Mouse (Mus musculus) gastrocnemius, postnatal 4 days (tissue): Measurements from ENCODE around the gene Apoc1. TPM values are rescaled to one million over a fixed set of nuclear protein-coding genes. Genes with fewer than 3 reads are reported as not detected.

Experiments used
- DNase-seq, 2 experiments: peaks; one replicate each; pipeline ENCODE4 v3.0.0; 2021 to 2022; ENCODE audit warnings: low spot score in 2 of 2, mixed read lengths in 2 of 2
- total RNA-seq, 2 experiments: library from RNA; stranded (reverse); gene quantifications; 2 replicates each; pipeline ENCODE4 v1.2.3; 2021

Gene Apoc1
- total RNA-seq, 2 experiments from 2014 or later, result 1.7 to 14.7 TPM

DNA sequence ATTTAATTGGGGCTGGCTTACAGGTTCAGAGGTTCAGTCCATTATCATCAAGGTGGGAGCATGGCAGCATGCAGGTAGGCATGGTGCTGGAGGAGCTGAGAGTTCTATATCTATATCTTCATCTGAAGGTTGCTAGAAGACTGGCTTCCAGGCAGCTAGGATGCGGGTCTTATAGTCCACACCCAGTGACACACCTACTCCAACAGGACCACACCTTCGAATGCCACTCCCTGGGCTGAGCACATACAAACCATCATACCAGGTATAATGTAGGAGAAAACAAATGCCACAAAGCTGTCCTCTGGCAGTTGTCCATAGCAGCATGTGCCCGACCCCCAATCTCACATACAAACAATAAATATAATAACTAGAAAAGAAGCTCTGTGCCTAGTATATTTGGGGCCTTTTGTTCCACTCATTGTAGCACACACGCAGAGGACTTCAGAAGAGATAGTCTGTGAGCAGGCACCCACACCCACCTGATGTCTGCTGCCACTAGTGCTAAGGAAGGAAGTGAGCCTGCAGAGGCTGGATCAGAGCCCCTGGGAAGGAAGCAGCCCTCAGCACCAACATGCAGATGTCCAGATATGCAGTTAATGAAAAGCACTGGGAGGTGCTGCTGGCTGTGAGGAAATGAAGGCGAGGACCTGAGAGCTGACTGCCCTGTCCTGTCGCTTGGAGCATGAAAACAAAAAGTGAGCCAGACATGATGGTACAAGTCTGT is 41.2 kb downstream of the Apoc1 start:
- no peak for DNase-seq

DNA sequence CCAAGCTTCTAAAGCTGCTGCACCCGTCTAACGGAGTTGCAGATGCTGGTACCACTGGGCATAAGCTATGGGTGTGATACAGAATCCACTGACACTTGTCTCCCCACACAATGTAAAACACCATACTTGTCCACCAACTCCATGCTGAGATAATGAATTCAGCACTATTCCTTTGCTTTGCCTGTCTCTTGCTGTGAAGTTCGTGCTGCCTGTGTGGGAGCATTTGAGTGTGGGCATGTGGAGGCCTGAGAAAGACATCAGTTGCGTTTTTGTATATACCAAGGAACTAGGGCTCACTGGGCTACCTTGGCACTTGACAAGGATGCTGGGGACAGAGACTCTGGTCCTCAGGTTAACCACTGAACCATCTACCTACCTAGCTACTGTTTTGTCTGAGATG is 51.2 kb downstream of the Apoc1 start:
- DNase-seq, result no peak

Other genes with a start within 250 kb of the Apoc1 start
- gene Mark4, start 233.8 kb downstream of the Apoc1 start, total RNA-seq, result 10 to 100 TPM; 18.9 to 20.5 TPM
- under 1 TPM; 0.65 to 0.83 TPM for gene Exoc3l2, start 229.3 kb downstream of the Apoc1 start, total RNA-seq
- gene Bloc1s3, start 184.3 kb downstream of the Apoc1 start, total RNA-seq, result 1 to 10 TPM; 1.9 to 2.3 TPM
- gene Trappc6a, start 184.3 kb downstream of the Apoc1 start, total RNA-seq, result 10 to 100 TPM; 27.3 to 30.6 TPM
- under 1 TPM; 0.10 to 0.12 TPM for gene Nkpd1, start 174.8 kb downstream of the Apoc1 start, total RNA-seq
- 10 to 100 TPM; 44.7 to 46.6 TPM for gene Ppp1r37, start 129.6 kb downstream of the Apoc1 start, total RNA-seq
- under 1 TPM in 1 of 2 experiments, not detected in 1; 0.17 TPM for gene Zfp296, start 115.4 kb downstream of the Apoc1 start, total RNA-seq
- 10 to 100 TPM; 52.3 to 56.4 TPM for gene Gemin7, start 115.1 kb downstream of the Apoc1 start, total RNA-seq
- gene Clasrp, start 88.2 kb downstream of the Apoc1 start, total RNA-seq, result 10 to 100 TPM; 29.9 to 32.8 TPM
- gene Relb, start 63.2 kb downstream of the Apoc1 start, total RNA-seq, result 10 to 100 TPM; 10.4 to 10.7 TPM
- 10 to 100 TPM; 51.9 to 62.0 TPM for gene Clptm1, start 27.6 kb downstream of the Apoc1 start, total RNA-seq
- gene Apoc2, start 14.7 kb downstream of the Apoc1 start, total RNA-seq, result 1 to 10 TPM in 1 of 2 experiments, under 1 TPM in 1; 0.88 to 2.1 TPM
- not detected for gene Gm44805, start 11.2 kb downstream of the Apoc1 start, total RNA-seq
- 1 to 10 TPM in 1 of 2 experiments, under 1 TPM in 1; 0.42 to 4.7 TPM for gene Apoc4, start 11.2 kb downstream of the Apoc1 start, total RNA-seq
- 100 to 1,000 TPM; 136 to 167 TPM for gene Apoe, start 6.5 kb upstream of the Apoc1 start, total RNA-seq
- gene Tomm40, start 22.8 kb upstream of the Apoc1 start, total RNA-seq, result 10 to 100 TPM; 68.4 to 72.0 TPM
- 10 to 100 TPM; 21.1 to 23.2 TPM for gene Nectin2, start 57.8 kb upstream of the Apoc1 start, total RNA-seq
- gene Bcam, start 78.4 kb upstream of the Apoc1 start, total RNA-seq, result 100 to 1,000 TPM; 119 to 144 TPM
- under 1 TPM; 0.76 to 0.96 TPM for gene Cblc, start 104.1 kb upstream of the Apoc1 start, total RNA-seq
- gene Bcl3, start 130.1 kb upstream of the Apoc1 start, total RNA-seq, result 1 to 10 TPM; 5.1 to 5.7 TPM
- not detected for gene Gm19345, start 159.3 kb upstream of the Apoc1 start, total RNA-seq
- gene Ceacam16, start 168.6 kb upstream of the Apoc1 start, total RNA-seq, result not detected
- gene Ceacam19, start 195.3 kb upstream of the Apoc1 start, total RNA-seq, result not detected
- 10 to 100 TPM; 22.3 to 23.0 TPM for gene Pvr, start 228.5 kb upstream of the Apoc1 start, total RNA-seq